Mouse (Mus musculus) monocyte, adult 2 months (primary cell): ENCODE data around the gene Skap1.

Experiments used
- DNase-seq, 2 experiments: peaks; one replicate each; pipeline ENCODE4 v3.0.0; 2022; ENCODE audit warnings: low spot score in 2 of 2, low read depth in 1 of 2

Gene Skap1

GRCm38 (mm10) chr11:96465426-96466056 lies 1.1 kb downstream of the Skap1 start:
- DNase-seq, result no peak

GRCm38 (mm10) chr11:96466382-96466781 lies 2.0 kb downstream of the Skap1 start:
- DNase-seq, result no peak

GRCm38 (mm10) chr11:96466987-96467386 lies 2.6 kb downstream of the Skap1 start:
- no peak for DNase-seq

- no peak for DNase-seq
These were observed 3.8 kb downstream of the Skap1 start for GRCm38 (mm10) chr11:96468048-96468745.

- DNase-seq, result no peak
These were observed 18.3 kb downstream of the Skap1 start for GRCm38 (mm10) chr11:96482711-96483110.

GRCm38 (mm10) chr11:96483179-96483578 lies 18.8 kb downstream of the Skap1 start:
- DNase-seq, result no peak

GRCm38 (mm10) chr11:96498481-96498880 lies 34.1 kb downstream of the Skap1 start:
- DNase-seq, result no peak

GRCm38 (mm10) chr11:96501042-96501441 lies 36.6 kb downstream of the Skap1 start:
- DNase-seq, result no peak

- DNase-seq, result no peak
These were observed 38.6 kb downstream of the Skap1 start for GRCm38 (mm10) chr11:96502948-96503347.

GRCm38 (mm10) chr11:96504509-96505119 lies 40.2 kb downstream of the Skap1 start:
- no peak for DNase-seq

- no peak for DNase-seq
These were observed 41.4 kb downstream of the Skap1 start for GRCm38 (mm10) chr11:96505841-96506240.

GRCm38 (mm10) chr11:96515164-96515563 lies 50.8 kb downstream of the Skap1 start:
- no peak for DNase-seq

- DNase-seq, result no peak
These were observed 60.1 kb downstream of the Skap1 start for GRCm38 (mm10) chr11:96524541-96524940.

- no peak for DNase-seq
These were observed 61.8 kb downstream of the Skap1 start for GRCm38 (mm10) chr11:96526137-96526621.

GRCm38 (mm10) chr11:96531757-96532433 lies 67.5 kb downstream of the Skap1 start:
- no peak for DNase-seq

GRCm38 (mm10) chr11:96534531-96534930 lies 70.1 kb downstream of the Skap1 start:
- no peak for DNase-seq

- DNase-seq, result no peak
These were observed 71.8 kb downstream of the Skap1 start for GRCm38 (mm10) chr11:96536146-96536545.

- DNase-seq, result no peak
These were observed 77.6 kb downstream of the Skap1 start for GRCm38 (mm10) chr11:96542003-96542402.

GRCm38 (mm10) chr11:96542561-96542960 lies 78.2 kb downstream of the Skap1 start:
- DNase-seq, result no peak

GRCm38 (mm10) chr11:96546428-96546827 lies 82.0 kb downstream of the Skap1 start:
- DNase-seq, result no peak

- DNase-seq, result no peak
These were observed 86.7 kb downstream of the Skap1 start for GRCm38 (mm10) chr11:96550960-96551703.
